Mouse (Mus musculus) MEL-GATA-1-ER (cell line): ENCODE measurements around the gene Rassf9.

Source experiments
- DNase-seq: peaks from one replicate; pipeline ENCODE4 v3.0.0-alpha.2; 2012; ENCODE audit warnings: low read depth; ENCODE audit errors: extremely low read depth

Gene Rassf9

DNA sequence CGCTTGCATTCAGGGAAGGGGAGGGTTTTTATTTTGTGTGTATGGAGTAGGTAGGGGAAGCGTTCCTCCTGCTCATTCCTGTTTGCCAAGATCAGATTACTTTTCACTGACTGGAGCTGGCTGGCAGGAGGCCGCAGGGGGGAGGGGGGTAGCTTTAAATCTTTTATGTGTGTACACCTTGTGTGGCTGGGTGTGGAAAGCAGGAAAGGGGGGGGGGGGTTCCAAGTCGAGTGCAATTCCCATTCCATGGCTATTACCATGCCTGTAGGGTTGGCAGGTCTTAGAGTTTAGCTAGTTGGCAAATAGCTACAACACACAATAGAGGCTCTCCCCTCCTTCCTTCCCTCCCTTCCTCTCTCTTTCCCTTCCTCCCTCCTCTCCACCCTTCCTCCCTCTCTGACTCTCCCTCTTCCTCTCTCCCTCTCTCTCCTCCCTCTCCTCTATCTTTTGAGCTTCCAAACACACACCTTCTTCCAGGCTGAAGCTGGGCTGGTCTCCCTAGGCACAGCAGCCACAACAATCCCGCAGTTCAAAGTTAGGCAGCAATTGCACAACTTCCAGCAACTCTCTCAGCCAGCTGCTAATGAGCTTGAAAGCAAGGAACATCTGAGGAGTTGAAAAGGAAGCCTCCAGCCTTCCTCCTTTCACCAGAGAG lies at the start of gene Rassf9:
TSS of gene Rassf9 (plus strand) at position 416 of the 655 bp plus-strand sequence.
- no peak for DNase-seq

DNA sequence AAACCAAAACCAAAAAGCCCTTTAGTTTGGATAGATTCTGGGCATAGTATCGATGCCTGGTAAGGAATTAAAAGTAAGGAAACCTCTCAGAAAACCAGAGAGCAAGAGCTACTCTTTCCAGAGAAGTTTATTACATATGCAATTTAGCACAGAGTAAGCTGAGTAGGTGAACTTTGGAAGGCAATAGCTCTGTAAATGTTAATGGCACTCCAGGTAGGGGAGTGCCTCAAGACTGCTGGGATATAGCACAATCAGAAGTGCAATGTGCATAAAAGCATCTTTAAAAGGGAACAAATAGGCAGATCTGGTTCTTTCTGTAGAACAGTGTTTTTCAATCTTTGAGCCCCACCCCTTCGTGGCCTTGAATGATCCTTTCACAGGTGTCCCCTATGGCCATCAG lies 42.6 kb upstream of the Rassf9 start:
- no peak for DNase-seq

DNA sequence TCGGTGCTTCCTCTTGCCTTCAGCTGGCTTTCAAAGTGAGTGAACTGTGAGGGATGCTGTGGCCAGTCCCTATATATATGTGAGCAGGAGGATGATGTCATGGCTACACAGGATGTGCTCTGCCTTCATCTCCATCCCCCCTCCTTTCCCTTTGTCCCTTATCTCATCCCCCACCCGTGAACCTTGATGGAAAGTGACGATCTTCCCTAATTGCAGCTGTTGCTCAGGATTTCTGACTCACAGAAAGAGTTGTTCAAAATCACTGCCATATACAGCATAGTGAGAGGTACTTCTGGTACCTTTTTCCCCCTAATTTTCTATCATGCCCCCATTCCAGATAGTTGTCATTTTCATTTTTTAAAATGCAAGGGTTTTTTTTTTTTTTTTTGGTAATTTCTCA lies 21.6 kb upstream of the Rassf9 start, which contains the start of gene Nts:
TSS of gene Nts (minus strand) at position 101 of the 400 bp plus-strand sequence.
- DNase-seq = no peak

DNA sequence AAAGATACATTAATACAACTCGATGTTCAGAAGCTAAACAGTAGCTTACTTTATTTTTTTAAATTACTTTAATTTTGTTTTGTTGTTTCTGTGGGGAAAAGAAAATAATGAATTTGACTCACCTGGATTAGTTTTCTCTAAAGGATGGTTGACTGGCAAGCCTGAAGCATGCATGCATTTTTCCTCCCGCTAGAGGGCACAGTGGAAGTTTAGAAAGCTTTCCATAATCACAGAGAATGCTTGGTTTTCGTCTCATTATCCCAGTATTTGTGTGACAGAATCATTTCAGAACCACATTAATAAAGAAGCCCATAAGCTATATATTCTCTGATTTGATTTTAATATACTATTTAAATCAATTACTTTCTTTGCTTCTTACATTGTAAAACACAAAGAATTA lies 20.2 kb upstream of the Rassf9 start:
- DNase-seq = no peak

DNA sequence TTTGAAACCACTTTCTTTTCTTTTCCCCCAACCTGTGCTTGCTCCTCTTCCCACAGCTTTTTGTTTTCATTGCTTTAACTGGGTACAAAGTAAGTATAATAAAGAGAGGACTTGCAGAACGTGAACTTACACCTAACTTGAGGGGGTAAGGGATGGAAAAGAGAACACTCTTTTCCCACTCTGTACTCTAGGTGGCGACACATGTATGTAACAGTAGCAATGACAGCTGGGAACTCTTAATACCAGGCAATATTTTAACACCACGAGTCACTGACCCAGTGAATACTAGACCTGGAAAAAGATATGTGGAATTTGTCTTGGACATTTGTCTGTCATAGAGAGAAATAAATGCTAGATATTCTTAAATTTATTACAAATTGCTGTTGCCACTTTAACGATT lies 13.3 kb upstream of the Rassf9 start:
- DNase-seq = peak; percentile 27

DNA sequence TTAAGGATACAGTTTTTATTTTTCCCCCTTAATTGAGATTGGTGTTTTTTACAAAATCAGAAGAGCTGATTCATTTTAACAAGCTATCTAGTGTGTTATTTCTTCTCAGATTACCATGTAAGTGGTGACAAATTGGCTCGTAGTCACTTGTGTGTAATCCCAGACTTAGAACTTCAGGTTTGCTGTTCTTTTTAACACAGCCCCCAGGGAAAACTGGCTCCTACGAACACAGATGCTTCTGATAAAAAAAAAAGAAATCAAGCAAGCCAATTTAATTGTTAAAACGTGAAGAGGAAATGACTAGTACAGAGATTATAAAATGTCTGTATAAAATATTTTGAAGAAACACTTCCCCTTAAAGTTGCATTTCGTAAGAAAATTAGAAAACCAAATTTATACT lies 4.6 kb upstream of the Rassf9 start:
- no peak for DNase-seq

DNA sequence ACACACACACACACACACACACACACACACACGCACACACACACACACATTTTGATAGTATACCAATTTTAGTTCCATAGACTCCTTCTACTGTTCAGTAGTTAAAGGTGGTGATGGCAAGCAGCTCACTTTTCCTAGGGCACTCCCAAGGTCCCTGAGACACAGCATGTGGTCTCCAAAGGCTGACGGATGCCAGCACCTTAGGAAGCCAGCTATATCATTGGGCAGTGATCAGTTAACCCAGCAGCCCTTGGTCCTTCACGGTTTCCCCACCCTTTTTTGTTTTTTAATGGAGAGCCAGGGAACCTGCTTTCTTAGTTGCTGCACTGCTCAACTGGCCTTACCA lies 588 bp upstream of the Rassf9 start:
- DNase-seq = no peak

DNA sequence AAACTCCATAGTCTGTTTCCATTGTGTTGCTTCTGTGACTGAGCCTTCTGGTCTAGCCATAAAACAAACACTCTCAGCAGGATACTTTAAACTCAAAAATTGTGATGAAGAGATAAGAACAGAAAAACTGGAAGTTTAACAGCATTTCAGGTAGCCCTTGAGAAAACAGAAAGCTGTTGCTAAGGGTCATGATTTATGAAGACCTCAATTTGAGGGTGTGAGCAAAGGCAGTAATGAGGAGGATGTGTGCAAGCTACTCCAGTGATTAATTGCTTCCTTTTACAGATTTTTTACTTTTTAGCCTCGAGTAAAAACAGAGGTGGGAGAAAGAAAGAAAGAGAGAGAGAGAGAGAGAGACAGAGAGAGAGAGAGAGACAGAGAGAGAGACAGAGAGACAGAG lies 2.1 kb downstream of the Rassf9 start:
- DNase-seq = no peak

DNA sequence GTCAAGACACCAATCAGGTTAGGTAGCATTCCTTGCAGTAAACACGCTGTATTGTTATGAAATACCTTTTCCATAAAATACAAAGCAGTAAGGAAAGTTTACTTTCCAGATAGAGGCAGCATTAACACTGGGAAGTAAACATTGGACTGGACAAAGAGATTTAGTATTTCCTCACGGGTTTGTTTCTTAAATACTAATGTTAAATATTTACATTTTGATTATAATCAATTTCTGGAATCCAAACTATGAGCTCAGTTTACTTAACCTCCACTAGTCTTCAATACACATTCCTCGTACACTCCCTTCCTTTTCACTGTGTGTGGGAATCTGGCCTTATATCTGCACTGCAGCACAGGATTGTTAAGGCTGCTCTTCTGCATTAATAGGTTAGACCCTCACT lies 15.9 kb downstream of the Rassf9 start:
- no peak for DNase-seq

DNA sequence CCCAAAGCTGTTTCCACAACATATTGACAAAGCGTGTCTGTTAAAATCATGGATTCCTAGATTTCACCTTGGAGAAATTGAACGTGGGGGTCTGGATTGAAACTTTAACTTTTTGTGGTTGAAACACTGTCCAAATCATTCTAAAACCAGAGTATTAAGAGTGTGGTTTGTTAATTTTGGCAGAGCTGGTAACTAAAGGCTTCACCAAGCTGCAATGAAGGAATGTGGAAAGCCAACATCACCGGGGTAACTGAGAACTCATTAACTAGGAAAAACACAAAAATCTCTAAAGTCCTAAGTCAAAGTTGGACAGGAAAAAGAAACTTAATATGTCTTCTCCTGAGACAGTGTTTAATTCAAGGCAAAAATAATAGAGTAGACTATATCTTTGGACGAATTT lies 41.9 kb downstream of the Rassf9 start:
- no peak for DNase-seq

DNA sequence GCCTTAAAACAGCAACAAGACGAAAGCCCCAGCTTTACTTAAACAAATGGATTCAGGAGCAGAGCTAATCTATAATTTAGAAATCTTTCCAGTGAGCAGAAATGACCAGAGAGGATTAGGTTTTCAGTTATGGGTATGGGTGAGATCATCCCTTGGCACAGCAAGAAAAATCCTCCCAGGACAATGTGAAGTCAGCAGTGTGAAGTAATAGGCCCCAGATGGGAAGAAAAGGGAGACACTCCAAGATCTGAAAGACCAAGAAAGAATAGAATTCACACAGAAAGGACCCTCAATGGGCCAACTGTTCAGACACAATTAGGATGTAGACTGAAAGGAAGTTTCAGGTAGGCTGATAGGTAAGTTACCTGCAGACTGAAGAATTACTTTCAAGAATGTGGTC lies 50.5 kb downstream of the Rassf9 start:
- DNase-seq = no peak

DNA sequence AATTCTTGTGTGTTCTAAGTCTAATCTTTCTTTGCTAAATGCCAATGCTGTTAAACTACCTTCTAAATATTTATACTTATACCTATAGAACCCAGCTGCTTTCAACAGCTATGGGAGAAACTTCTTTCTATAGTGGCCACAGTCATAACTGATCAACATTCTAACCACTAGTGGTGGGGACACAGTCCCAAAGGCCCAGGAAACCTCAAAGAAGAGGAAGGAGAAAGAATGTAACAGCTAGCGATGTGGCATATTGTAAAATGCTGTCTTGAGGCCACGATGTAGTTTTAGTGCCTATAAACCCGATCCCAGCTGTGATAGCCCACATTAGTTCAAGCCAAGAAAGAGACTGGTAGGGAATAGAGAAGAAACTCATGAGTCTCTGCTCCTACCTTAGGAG lies 65.9 kb downstream of the Rassf9 start:
- DNase-seq = no peak

DNA sequence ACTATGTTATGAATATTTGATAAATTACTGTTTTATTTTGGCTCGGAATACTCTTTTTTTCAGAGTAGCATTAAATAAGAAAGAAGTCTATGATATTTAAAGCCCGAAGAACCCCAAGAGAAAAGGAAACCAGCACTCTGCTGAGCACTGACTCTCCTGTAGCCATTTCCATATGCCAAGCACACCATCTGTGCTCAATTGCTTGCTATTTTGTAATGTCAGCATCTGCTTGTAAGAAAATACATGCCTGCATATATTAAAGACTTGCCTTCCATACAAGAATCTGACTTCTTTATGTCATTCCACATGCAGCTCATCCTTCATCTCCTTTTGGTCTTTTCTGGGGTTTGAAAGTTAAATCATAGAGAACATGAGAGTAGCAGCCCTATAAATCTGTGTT lies 82.3 kb downstream of the Rassf9 start:
- no peak for DNase-seq
